Mouse (Mus musculus) midbrain, embryonic 16.5 days (tissue): Measurements from ENCODE around the gene Hspbap1. TPM values are rescaled to one million over a fixed set of nuclear protein-coding genes. Genes with fewer than 3 reads are reported as not detected.

ENCODE experiments used
- ATAC-seq: fragments of 200-750 bp; cut with Nextera tagmentation; 2 replicates; pipeline ENCODE4 v1.8.0; 2017; ENCODE audit warnings: moderate TSS enrichment
- H3K27ac ChIP-seq: fragments of 300-500 bp; sonication (generic); 2 replicates; pipeline ENCODE4 v1.5.1; 2014; ENCODE audit warnings: mild to moderate bottlenecking, low read length, mixed read lengths
- H3K27me3 ChIP-seq: fragments of 300-500 bp; sonication (generic); 2 replicates; pipeline ENCODE4 v1.6.1; 2014; ENCODE audit warnings: low read depth, low read length, mixed read lengths; ENCODE audit not compliant: control insufficient read depth, insufficient read depth
- H3K36me3 ChIP-seq: fragments of 300-500 bp; sonication (generic); 2 replicates; pipeline ENCODE4 v1.6.1; 2014; ENCODE audit warnings: mild to moderate bottlenecking, low read length, moderate library complexity, mixed read lengths; ENCODE audit not compliant: control insufficient read depth, insufficient read depth
- H3K4me1 ChIP-seq: fragments of 300-500 bp; sonication (generic); 2 replicates; pipeline ENCODE4 v1.6.1; 2014; ENCODE audit warnings: mild to moderate bottlenecking, low read length, mixed read lengths; ENCODE audit not compliant: control insufficient read depth, insufficient read depth
- H3K4me2 ChIP-seq: fragments of 300-500 bp; sonication (generic); 2 replicates; pipeline ENCODE4 v1.6.1; 2014; ENCODE audit warnings: mild to moderate bottlenecking, low read length, mixed read lengths
- H3K4me3 ChIP-seq: fragments of 300-500 bp; sonication (generic); 2 replicates; pipeline ENCODE4 v1.5.1; 2014; ENCODE audit warnings: low read depth, mild to moderate bottlenecking, low read length, moderate library complexity, mixed read lengths
- H3K9ac ChIP-seq: fragments of 300-500 bp; sonication (generic); 2 replicates; pipeline ENCODE4 v1.6.1; 2014; ENCODE audit warnings: low read depth, low read length, mixed read lengths
- H3K9me3 ChIP-seq: fragments of 300-500 bp; sonication (generic); replicated peaks from 2 replicates; pipeline ENCODE4 v1.6.1; 2014; ENCODE audit warnings: mild to moderate bottlenecking, low read length, mixed read lengths; ENCODE audit not compliant: control insufficient read depth, poor library complexity, severe bottlenecking
- WGBS: fragments of 180-500 bp; shearing (Covaris S2); extraction: QIAGEN DNeasy Blood & Tissue Kit; methylation state at CpG from one replicate; pipeline ENCODE4 v1.1.7; 2014; 5-methylcytosine and 5-hydroxymethylcytosine counted together
- polyA plus RNA-seq: library from polyadenylated mRNA; unstranded; fragments of >200 nt; fragmentation: Nextera tagmentation; extraction: Ambion mirVana; gene quantifications from 2 replicates; pipeline ENCODE4 v1.2.1, GENCODE M21; 2015

The Hspbap1 gene
- polyA plus RNA-seq = 16.1 TPM in 2 replicates

DNA sequence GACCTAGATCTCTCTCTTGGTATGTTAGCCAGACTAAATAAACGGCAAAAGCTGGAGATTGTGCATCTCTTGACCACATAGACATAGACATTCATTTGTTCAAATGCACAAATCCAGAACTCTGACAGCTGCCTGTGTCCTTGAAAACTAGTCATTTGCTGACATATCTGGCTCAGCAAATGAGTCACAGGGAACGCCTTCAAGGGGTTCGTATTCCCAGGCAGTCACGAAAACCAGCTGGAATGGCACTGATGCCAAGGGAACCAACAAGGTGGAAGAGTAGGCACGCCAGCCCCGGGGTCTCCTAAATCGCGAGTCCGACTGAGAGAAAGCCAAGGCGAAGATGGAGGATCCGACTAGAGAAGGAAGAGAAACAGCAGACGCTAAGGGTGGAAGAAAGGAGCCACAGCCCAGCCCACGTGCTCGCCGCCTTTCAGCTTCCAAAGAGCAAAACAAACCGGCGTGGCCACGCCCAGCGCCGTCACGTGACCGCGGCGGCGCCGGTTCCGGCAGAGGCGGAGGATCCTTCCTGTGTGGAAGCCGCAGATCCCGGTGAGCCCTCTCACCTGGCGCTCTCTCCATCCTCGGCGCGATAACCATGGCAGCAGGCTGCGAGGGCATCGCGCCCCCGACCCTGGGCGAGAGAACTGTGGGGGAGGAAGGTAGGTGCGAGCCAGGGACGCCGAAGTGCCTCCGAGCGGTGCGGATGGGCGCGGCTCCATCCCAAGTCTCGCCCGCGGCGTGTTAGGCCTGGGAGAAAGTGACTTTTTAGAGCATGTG is at the start of gene Hspbap1:
Gene Hspbap1 (plus strand): TSS at position 498 of the 780 bp plus-strand sequence.
- under 1% methylated on average over 51 of the region's 51 CpGs for WGBS
- Histone ChIP-seq H3K27ac (peak within 1 kb of the TSS; percentile 71), H3K4me3 (peak within 1 kb of the TSS; percentile 91), H3K9me3 (no peaks in the 10 kb centered on the region), H3K4me1 (peaks cover 23% of the 10 kb centered on the region), H3K27me3 (no peaks in the 10 kb centered on the region), H3K36me3 (no peaks in the 10 kb centered on the region), H3K4me2 (peak within 1 kb of the TSS; percentile 91), H3K9ac (peak within 1 kb of the TSS; percentile 96)
- ATAC-seq = peak; percentile 85

- no peak for ATAC-seq
- H3K27ac ChIP-seq = no peak overlapping the region
Observed at GRCm38 (mm10) chr16:35724561-35724960, 45.6 kb upstream of the Hspbap1 start.

GRCm38 (mm10) chr16:35726601-35727000 is 43.6 kb upstream of the Hspbap1 start:
- no peaks in the 10 kb centered on the region for H3K9me3 ChIP-seq
- no peaks in the 10 kb centered on the region for H3K4me1 ChIP-seq
- no peaks in the 10 kb centered on the region for H3K27me3 ChIP-seq
- H3K4me3 ChIP-seq = no peak overlapping the region
- WGBS = 83% methylated on average over 2 of the region's 2 CpGs
- H3K27ac ChIP-seq = no peak overlapping the region
- peaks cover 10% of the 10 kb centered on the region; the same call in 1 of the 2 replicates for H3K36me3 ChIP-seq
- H3K4me2 ChIP-seq = no peak overlapping the region
- H3K9ac ChIP-seq = no peak overlapping the region
- no peak for ATAC-seq

More at GRCm38 (mm10) chr16:35724561-35724960, 45.6 kb upstream of the Hspbap1 start:
- Histone ChIP-seq H3K9ac (no peak overlapping the region), H3K4me1 (no peaks in the 10 kb centered on the region), H3K4me2 (no peak overlapping the region), H3K27me3 (no peaks in the 10 kb centered on the region), H3K4me3 (no peak overlapping the region), H3K9me3 (no peaks in the 10 kb centered on the region), H3K36me3 (peaks cover 10% of the 10 kb centered on the region; the same call in 1 of the 2 replicates)
- WGBS = 59% methylated on average over 6 of the region's 6 CpGs

- Histone ChIP-seq H3K27me3 (no peaks in the 10 kb centered on the region), H3K4me2 (no peak overlapping the region), H3K4me1 (no peaks in the 10 kb centered on the region), H3K9ac (no peak overlapping the region), H3K4me3 (no peak overlapping the region), H3K36me3 (peaks cover 6% of the 10 kb centered on the region; the same call in 1 of the 2 replicates), H3K9me3 (no peaks in the 10 kb centered on the region), H3K27ac (no peak overlapping the region)
- ATAC-seq = peak; percentile 89
- WGBS = 23% methylated on average over 8 of the region's 8 CpGs
Observed at GRCm38 (mm10) chr16:35729151-35729738, 40.9 kb upstream of the Hspbap1 start.

GRCm38 (mm10) chr16:35732096-35732495 is 38.1 kb upstream of the Hspbap1 start:
- no peak overlapping the region for H3K9ac ChIP-seq
- H3K36me3 ChIP-seq = peaks cover 6% of the 10 kb centered on the region; the same call in 1 of the 2 replicates
- WGBS = 70% methylated on average over 7 of the region's 7 CpGs
- H3K27me3 ChIP-seq = no peaks in the 10 kb centered on the region
- H3K4me3 ChIP-seq = no peak overlapping the region
- H3K9me3 ChIP-seq = no peaks in the 10 kb centered on the region
- no peak overlapping the region for H3K27ac ChIP-seq
- no peak overlapping the region for H3K4me2 ChIP-seq
- H3K4me1 ChIP-seq = no peaks in the 10 kb centered on the region
- ATAC-seq = no peak

- H3K9me3 ChIP-seq = no peaks in the 10 kb centered on the region
- H3K36me3 ChIP-seq = peaks cover 2% of the 10 kb centered on the region; the same call in 1 of the 2 replicates
- no peak overlapping the region for H3K4me2 ChIP-seq
- 20% methylated on average over 6 of the region's 6 CpGs for WGBS
- H3K27ac ChIP-seq = no peak overlapping the region
- ATAC-seq = no peak
- no peak overlapping the region for H3K4me3 ChIP-seq
- H3K9ac ChIP-seq = no peak overlapping the region
- H3K4me1 ChIP-seq = peaks cover 6% of the 10 kb centered on the region; the same call in 1 of the 2 replicates
- no peaks in the 10 kb centered on the region for H3K27me3 ChIP-seq
Observed at GRCm38 (mm10) chr16:35734038-35734437, 36.1 kb upstream of the Hspbap1 start.

DNA sequence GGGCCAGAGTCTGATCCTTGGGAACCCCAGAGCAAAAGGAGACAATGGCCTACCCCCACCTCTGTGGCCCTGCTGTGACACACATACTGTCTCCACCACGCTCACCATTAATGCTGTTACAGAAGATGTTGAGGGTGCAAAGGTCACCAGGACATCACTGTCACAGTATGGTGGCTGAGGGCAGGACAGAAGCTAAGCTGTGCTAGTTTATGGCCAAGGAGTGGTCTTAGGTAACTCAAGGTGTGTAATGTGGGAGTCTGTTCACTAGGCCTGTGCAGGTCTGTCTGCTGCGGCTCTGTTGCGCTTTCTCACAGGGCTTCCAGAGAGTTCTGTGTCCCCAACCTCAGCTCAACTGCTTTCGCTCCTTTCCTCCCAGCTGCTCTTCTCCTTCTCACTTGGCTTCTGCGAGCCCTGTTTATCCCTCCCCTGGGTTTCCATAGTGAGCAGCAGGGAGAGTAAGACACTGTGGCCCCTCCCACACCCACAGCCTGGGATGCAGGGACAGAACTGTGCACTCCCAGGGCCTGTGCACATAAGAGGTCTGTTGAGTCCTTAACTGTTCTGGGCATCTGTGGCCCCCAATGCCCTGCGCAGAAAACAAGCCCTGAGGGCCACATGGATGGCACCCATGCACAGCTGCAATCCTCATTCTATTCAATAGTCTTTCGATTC is 31.9 kb upstream of the Hspbap1 start:
- WGBS = 57% methylated on average over 7 of the region's 7 CpGs
- peak; percentile 43; the same call in 1 of the 2 replicates for ATAC-seq

GRCm38 (mm10) chr16:35739548-35739947 is 30.6 kb upstream of the Hspbap1 start:
- 78% methylated on average over 1 of the region's 1 CpGs for WGBS
- Histone ChIP-seq H3K4me3 (no peak overlapping the region), H3K9me3 (no peaks in the 10 kb centered on the region)

More for the DNA sequence above, 31.9 kb upstream of the Hspbap1 start:
- peaks cover 6% of the 10 kb centered on the region; the same call in 1 of the 2 replicates for H3K4me1 ChIP-seq
- no peaks in the 10 kb centered on the region for H3K27me3 ChIP-seq
- H3K9ac ChIP-seq = no peak overlapping the region
- H3K4me3 ChIP-seq = no peak overlapping the region
- H3K27ac ChIP-seq = no peak overlapping the region
- no peaks in the 10 kb centered on the region for H3K9me3 ChIP-seq
- H3K36me3 ChIP-seq = no peaks in the 10 kb centered on the region
- no peak overlapping the region for H3K4me2 ChIP-seq

More at GRCm38 (mm10) chr16:35739548-35739947, 30.6 kb upstream of the Hspbap1 start:
- peaks cover 6% of the 10 kb centered on the region; the same call in 1 of the 2 replicates for H3K4me1 ChIP-seq
- no peak overlapping the region for H3K4me2 ChIP-seq
- no peak for ATAC-seq
- no peaks in the 10 kb centered on the region for H3K36me3 ChIP-seq
- no peak overlapping the region for H3K9ac ChIP-seq
- H3K27ac ChIP-seq = no peak overlapping the region
- no peaks in the 10 kb centered on the region for H3K27me3 ChIP-seq
